Mouse (Mus musculus): ENCODE measurements around the gene Enkur. TPM values are rescaled to one million over a fixed set of nuclear protein-coding genes. Genes with fewer than 3 reads are reported as not detected.
"Not testable (repeated sequence)": the region's sequence is repeated elsewhere in the genome, so short reads cannot be mapped to it uniquely, and the experiment has no call there.

The Enkur gene
- total RNA-seq (2015; ENCODE audit: low replicate concordance) (not detected in 2 replicates), total RNA-seq (2017; ENCODE audit: low replicate concordance) (not detected in 2 replicates)

DNA sequence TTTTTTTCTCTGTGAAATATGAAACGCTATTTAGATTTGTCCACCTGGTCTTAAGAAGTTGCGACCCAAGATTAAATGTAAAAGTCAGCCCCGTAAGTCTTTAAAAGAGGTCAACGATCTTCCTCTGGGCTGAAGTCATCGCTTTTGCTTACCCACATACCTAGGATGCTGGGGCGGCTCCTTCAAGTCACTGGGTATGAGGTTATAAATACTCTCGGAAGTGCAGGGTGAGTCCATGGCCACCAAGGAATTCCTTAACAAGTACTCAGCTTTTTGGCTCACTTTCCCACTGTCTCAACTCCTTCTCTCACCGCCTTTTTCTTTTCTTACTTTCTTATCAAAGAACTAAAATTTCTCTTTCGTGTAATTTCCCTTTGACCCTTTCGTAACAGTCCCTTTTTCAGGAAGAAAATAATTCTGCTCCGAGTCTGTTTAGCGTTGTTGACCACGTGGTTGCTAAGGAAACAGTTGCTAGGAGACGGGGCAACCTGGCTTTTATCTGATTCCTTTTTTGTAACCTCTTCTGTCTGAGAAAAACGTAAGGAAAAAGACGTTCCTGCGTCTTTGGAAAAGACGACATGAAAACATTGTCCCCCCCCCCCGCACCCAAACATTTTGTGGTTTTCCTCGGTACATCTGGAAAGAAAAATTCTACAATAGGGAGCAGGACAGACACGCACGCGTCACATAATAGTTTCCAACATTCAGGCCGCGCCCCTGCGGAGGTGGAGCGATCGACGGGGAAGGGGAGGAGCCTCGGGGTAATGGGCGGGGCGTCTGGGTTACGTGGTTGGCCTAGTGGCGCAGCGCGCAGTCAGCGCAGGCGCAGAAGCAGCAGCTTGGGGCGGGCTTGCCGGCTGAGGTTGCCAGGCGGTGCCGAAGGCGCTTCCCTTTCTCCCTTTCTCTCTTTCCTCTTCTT is at the start of gene Enkur, which contains the start of gene Thnsl1:
Gene Enkur, minus strand, starts transcription at position 454 of the 919 bp plus-strand sequence.
Gene Thnsl1, plus strand, starts transcription at position 813 of the 919 bp plus-strand sequence.
- ATAC-seq (replicated peaks; ENCODE audit: low FRiP score, poor library complexity, severe bottlenecking), result peak; percentile 100

- ATAC-seq (replicated peaks; ENCODE audit: low FRiP score, poor library complexity, severe bottlenecking), result no peak
Observed at GRCm38 (mm10) chr2:21254308-21254707, 49.1 kb upstream of the Enkur start.

DNA sequence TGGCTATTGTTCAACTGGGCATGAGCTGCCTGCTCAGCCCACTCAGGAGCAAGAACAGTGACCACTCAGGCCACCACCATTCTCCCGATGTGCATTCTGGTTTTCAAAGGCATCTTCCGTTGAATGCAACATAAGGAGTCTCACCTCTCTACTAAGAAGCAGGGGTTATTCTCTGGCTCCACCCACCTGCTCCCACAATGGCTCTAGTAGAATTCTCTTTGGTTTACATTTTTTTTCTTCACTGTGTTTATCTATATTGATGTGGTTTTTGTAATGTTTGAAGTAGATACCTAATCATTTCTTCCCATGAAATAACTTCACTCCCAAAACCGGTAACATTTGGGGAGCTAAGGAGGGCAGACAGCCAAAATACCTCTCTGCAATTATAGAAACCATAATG is 48.5 kb upstream of the Enkur start:
- ATAC-seq (replicated peaks; ENCODE audit: low FRiP score, poor library complexity, severe bottlenecking), result no peak

DNA sequence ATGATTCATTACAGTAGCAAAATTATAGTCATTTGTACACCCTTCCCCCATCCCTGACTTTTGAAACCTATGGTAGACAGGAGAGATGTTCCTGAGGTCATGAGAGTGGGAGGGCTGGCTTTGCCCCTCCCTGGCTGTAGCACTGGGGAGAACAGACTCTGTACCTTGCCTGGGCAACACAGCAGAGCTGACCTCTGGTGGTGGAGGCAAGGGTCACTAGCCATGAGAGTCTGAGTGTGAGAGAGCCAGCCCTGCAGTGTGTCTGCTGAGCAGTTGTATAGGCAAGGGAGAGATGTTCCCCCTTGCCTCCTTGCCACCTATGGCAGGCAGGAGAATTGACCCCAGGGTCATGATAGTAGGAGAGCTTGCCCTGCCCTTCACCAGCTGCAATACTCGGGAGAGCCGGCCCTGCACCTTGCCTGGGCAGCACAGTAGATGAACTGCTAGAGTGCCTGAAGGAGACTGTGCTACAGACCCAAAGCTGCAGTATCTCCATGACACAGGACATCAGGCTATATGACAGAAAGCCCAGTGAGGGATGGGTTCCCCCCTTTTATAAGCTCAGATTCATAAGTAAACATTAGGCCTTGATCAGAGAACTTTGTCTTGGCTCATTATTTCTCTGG is 40.4 kb upstream of the Enkur start:
- ATAC-seq (replicated peaks; ENCODE audit: low FRiP score, poor library complexity, severe bottlenecking), result no peak

GRCm38 (mm10) chr2:21244986-21245385 is 39.8 kb upstream of the Enkur start:
- no peak for ATAC-seq (replicated peaks; ENCODE audit: low FRiP score, poor library complexity, severe bottlenecking)

GRCm38 (mm10) chr2:21244104-21244503 is 38.9 kb upstream of the Enkur start:
- ATAC-seq (replicated peaks; ENCODE audit: low FRiP score, poor library complexity, severe bottlenecking), result not testable (repeated sequence)

DNA sequence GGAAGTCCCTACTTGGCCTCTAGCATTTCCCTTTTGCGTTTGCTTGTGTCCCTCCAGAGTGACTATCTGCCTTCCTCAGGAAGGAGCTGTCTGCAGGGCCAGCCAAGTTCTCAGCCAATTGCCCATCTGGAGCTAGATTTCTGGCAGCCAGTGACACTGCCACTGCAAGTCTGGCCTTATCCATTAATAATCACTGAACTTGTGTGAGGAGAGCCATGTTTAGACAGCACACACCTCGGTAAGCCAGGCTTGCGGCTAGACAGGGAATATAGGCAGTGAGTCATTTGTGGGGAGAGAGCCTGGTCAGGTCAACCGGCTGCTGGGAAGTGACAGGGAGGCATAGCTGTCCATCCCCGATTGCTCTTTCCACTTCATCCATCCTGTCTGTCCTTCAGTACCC is 31.7 kb upstream of the Enkur start:
- no peak for ATAC-seq (replicated peaks; ENCODE audit: low FRiP score, poor library complexity, severe bottlenecking)

- ATAC-seq (replicated peaks; ENCODE audit: low FRiP score, poor library complexity, severe bottlenecking), result no peak
Observed at GRCm38 (mm10) chr2:21235844-21236386, 30.8 kb upstream of the Enkur start.

GRCm38 (mm10) chr2:21234871-21235648 is 29.9 kb upstream of the Enkur start:
- ATAC-seq (replicated peaks; ENCODE audit: low FRiP score, poor library complexity, severe bottlenecking), result no peak

DNA sequence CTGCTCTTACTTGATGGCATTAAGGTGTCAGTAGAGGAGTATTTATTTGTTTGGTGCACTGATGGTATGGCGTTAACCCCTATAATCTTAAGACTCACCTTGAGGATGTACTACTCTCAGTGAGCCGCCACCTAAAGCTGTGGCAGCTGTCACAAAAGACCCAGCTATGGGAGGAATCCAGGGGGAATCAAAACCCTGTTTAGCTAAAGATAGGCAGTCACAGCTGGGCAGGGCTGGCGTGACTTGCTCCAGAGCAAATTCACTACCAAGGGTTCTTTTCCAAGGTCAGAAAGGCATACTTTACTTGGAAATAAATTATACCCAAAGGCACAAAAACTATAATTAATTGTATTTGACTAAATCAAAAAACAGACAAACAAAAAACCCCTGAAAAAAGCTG is 26.0 kb upstream of the Enkur start:
- no peak for ATAC-seq (replicated peaks; ENCODE audit: low FRiP score, poor library complexity, severe bottlenecking)

GRCm38 (mm10) chr2:21230276-21230675 is 25.1 kb upstream of the Enkur start:
- no peak for ATAC-seq (replicated peaks; ENCODE audit: low FRiP score, poor library complexity, severe bottlenecking)

DNA sequence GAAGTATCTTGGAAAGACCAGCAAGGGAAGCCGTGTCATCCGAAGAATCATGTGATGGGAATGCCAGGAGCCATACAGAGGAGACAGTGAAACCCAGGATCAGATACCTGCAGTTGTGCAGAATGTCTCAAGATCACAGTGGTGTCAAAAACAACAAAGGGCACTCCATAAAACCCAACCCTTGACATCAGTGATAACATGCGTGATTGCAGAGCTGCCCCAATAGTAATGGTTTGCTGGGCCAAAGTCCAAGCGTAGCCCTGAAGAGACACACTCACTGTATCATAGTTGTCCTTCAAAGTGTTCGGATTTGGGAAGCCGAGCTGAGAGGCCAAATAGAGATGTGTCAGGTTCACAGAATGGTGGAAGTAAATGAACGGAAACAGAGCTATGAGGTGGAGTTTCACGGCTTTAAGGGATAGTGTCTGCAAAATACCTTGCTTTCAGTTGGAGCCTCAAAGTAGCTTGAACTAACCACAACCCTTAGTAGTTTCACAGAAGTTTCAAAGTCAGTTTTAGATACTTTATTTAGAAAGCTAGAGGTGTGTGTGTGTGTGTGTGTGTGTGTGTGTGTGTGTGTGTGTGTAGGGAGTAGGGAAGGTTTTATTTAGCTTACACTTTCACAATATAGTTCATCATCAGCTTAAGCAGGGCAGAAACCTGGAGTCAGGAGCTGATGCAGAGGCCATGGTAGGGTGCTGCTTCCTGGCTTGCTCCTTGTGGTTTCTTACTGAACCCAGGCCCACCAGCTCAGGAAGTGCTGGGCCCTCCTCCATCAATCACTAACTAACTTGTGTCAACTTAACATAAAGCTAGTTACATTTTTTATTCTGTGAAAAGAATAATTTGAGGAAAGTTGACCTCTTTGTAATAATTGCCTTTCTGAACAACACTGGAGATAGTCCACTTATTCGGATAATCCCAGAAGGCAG is 17.6 kb upstream of the Enkur start:
- ATAC-seq (replicated peaks; ENCODE audit: low FRiP score, poor library complexity, severe bottlenecking), result no peak

DNA sequence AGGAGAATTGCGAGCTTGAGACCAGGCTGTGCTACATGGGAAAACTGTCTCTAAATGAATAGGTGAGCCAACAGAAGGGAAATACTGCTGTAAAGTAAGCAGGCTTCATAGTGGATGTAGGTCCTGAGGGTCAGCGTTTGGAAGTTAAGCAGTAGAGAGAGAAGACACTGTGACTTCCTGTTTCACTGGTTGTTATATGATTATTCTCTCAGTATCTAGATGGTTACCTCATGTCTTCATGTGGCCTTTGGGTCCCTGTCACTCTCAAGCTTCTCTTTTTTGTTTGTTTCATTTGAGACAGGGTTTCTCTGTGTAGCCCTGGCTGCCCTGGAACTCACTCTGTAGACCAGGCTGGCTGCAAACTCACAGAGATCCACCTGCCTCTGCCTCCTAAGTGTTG is 10.1 kb upstream of the Enkur start:
- no peak for ATAC-seq (replicated peaks; ENCODE audit: low FRiP score, poor library complexity, severe bottlenecking)

DNA sequence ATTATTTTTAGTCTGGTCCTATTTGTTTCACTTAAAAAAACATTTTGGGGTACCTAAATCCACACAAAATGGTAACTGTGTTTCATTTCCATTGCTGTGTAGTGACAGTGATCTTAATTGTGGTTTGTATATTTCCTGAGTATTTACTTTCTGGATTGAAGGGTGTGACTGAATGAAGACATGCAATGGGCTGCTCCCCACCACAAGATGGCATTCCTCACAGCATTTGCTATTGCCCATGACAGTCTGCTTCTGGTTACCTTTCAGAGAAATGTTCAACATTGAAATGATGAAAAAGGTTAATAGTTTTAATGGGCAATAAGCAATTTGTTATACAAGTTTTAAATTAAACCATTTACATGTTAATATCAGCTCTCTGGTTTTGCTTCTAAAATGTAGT is 9.2 kb upstream of the Enkur start:
- ATAC-seq (replicated peaks; ENCODE audit: low FRiP score, poor library complexity, severe bottlenecking), result no peak

- no peak for ATAC-seq (replicated peaks; ENCODE audit: low FRiP score, poor library complexity, severe bottlenecking)
Observed at GRCm38 (mm10) chr2:21211361-21211760, 6.2 kb upstream of the Enkur start.

DNA sequence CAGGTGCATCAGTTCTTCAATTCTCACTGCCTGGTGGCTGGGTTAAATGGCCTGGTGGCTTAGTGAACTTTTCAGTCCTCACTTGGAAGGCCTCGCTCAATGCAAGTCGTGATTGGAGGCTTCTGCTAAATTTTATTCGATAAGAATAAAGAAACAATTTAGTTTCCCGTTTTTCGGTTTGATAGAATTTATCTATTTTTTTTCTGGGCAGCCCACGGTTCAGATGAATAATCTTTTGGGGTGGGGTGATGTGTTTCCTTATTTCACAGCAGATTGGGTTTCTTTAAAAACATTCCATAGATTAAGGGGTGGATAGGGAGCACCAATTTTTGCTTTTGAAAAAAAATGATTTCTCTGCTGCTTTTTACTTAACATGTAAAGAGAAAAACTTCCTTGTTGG is 1.1 kb upstream of the Enkur start:
- ATAC-seq (replicated peaks; ENCODE audit: low FRiP score, poor library complexity, severe bottlenecking), result no peak

GRCm38 (mm10) chr2:21205831-21206159 is 630 bp upstream of the Enkur start:
- ATAC-seq (replicated peaks; ENCODE audit: low FRiP score, poor library complexity, severe bottlenecking), result peak; percentile 64

DNA sequence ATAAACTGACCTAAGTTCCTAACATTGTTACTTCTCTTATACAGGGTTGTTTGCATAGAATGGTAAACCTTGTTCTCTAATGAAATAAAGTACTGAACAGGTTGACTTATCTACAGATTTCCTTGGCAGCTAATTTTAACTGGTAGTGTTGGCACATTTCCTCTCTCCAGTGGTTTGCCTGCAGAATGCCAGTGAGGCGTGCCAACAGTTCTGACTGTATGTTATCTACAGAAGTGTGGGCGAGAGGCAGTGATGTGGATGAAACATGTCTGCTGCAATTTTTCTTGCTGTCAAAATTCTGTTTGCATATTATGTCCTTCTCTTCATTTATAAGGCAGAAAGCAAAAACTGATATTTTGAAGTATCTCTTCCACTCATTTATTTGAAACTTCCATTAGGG is 2.4 kb downstream of the Enkur start:
- ATAC-seq (replicated peaks; ENCODE audit: low FRiP score, poor library complexity, severe bottlenecking), result no peak

DNA sequence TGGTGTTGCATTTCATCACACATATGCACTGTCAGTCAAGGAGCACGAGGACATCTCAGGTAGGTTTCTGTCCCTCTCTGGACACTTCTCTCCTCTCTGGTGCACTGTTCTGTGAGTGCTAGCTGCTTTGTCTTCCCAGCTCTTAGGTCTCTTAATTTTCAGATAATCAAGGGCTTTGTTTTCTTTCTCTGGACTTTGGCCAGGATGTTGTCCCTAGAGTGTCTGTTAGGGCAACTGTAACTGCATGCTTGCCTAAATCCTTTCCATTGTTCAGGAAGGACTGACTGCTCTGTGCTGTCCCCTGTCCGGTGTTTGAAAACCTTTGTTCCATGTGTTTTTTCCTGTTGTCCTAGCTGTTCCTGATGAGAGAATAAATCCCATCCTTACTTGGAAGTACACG is 6.1 kb downstream of the Enkur start:
- no peak for ATAC-seq (replicated peaks; ENCODE audit: low FRiP score, poor library complexity, severe bottlenecking)

All from erythroblast, adult 5-6 weeks (primary cell).